ENCODE assay signal across 9 mouse cellular contexts in the genomic region with DNA sequence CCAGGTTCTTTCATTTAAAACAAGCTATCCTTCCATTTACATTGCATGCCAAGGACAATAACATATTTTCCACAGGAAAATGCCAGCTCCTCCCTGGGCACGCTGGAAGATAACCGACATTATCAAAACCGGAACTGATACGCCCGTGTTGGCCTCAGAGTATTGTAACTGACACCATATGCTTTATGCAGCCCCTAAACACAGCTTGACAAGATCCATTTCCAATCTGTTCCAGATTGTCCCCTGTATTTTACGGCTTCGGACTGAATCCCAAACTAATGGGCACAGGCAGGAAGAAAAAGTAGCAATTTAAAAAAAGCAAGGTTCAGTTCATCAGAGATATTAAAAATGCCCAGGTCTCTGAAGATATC.
DNase-seq lines count a peak whose midpoint lies in the region; ATAC-seq and TF ChIP-seq lines count a peak whose summit lies in the region.
"Had no signal": no experiment of that assay in that cellular context is flagged by ENCODE, and none has a peak within 500 bp of the region (broad histone marks: within the 10 kb centered on the region; RNA-seq: fewer than 3 reads in every experiment).

No protein-coding gene starts in this region.

- no peak for TF ChIP-seq CTCF in midbrain, postnatal 0 days (IDR thresholded peaks at IDR 0.05)

- WGBS in hindbrain, embryonic 14.5 days = 55% methylated on average over 7 of the region's 7 CpGs
- WGBS in hindbrain, embryonic 11.5 days = 64% methylated on average over 7 of the region's 7 CpGs
- 12% methylated on average over 7 of the region's 7 CpGs for WGBS in embryonic facial prominence, embryonic 13.5 days
- WGBS in midbrain, postnatal 0 days = 61% methylated on average over 7 of the region's 7 CpGs

- H3K4me1 ChIP-seq in hindbrain, embryonic 14.5 days (replicated peaks; ENCODE audit: control insufficient read depth, insufficient read depth, low read length) = 0 out of 2 replicates have a peak, but pooled peaks cover 8% of the 10 kb centered on the region
- H3K4me1 ChIP-seq in hindbrain, embryonic 11.5 days (replicated peaks; ENCODE audit: control insufficient read depth, insufficient read depth, low read length) = no peaks in the 10 kb centered on the region
- peaks cover 29% of the 10 kb centered on the region for H3K4me1 ChIP-seq in embryonic facial prominence, embryonic 13.5 days
- H3K4me1 ChIP-seq in midbrain, postnatal 0 days (ENCODE audit: insufficient read depth, low read length) = 0 out of 2 replicates have a peak, but pooled peaks cover 2% of the 10 kb centered on the region

- ATAC-seq in hindbrain, embryonic 14.5 days (ENCODE audit: low FRiP score) = peak; percentile 49; the same call in 1 of the 2 replicates
- no peak for ATAC-seq in hindbrain, embryonic 11.5 days (ENCODE audit: low FRiP score)
- no peak for ATAC-seq in embryonic facial prominence, embryonic 13.5 days (ENCODE audit: insufficient number of reproducible peaks, insufficient read depth, low FRiP score, low TSS enrichment, low read depth)
- 0 out of 2 replicates have a peak, but pooled peaks have one; percentile 7 for ATAC-seq in midbrain, postnatal 0 days (ENCODE audit: low FRiP score)

- no peaks in the 10 kb centered on the region for H3K27me3 ChIP-seq in hindbrain, embryonic 14.5 days (ENCODE audit: control insufficient read depth, insufficient read depth, low read length)
- H3K27me3 ChIP-seq in hindbrain, embryonic 11.5 days (ENCODE audit: control insufficient read depth, insufficient read depth, low read length) = no peaks in the 10 kb centered on the region
- H3K27me3 ChIP-seq in embryonic facial prominence, embryonic 13.5 days = no peaks in the 10 kb centered on the region
- no peaks in the 10 kb centered on the region for H3K27me3 ChIP-seq in midbrain, postnatal 0 days (ENCODE audit: insufficient read depth, low read length)

- DNase-seq in cerebellum, adult 8-10 months = peak; percentile 1
- DNase-seq in cerebellum, postnatal 4 days (ENCODE audit: low spot score in 2 of 2) = no peak
- DNase-seq in hindbrain, embryonic 14.5 days (ENCODE audit: low spot score) = peak; percentile 28
- no peak for DNase-seq in hindbrain, embryonic 11.5 days (ENCODE audit: low spot score)
- DNase-seq in midbrain, postnatal 0 days (ENCODE audit: low spot score) = peak; percentile 37
- DNase-seq in adrenal gland, postnatal 14 days = no peak
- no peak for DNase-seq in thymus, postnatal 10 days (ENCODE audit: low spot score in 2 of 2)

- H3K27ac ChIP-seq in hindbrain, embryonic 14.5 days = no peak overlapping the region
- H3K27ac ChIP-seq in hindbrain, embryonic 11.5 days (ENCODE audit: low read depth, low read length) = no peak overlapping the region
- H3K27ac ChIP-seq in embryonic facial prominence, embryonic 13.5 days = peak overlapping the region; percentile 39
- H3K27ac ChIP-seq in midbrain, postnatal 0 days (ENCODE audit: low read depth, low read length) = no peak overlapping the region
- H3K27ac ChIP-seq: kidney, postnatal 0 days had no signal

- no peaks in the 10 kb centered on the region for H3K9me3 ChIP-seq in hindbrain, embryonic 14.5 days (ENCODE audit: control insufficient read depth, low read length)
- no peaks in the 10 kb centered on the region for H3K9me3 ChIP-seq in hindbrain, embryonic 11.5 days (ENCODE audit: control insufficient read depth, low read length)
- no peaks in the 10 kb centered on the region for H3K9me3 ChIP-seq in embryonic facial prominence, embryonic 13.5 days
- H3K9me3 ChIP-seq in midbrain, postnatal 0 days (ENCODE audit: low read length) = no peaks in the 10 kb centered on the region

- peak overlapping the region; percentile 35 for H3K4me2 ChIP-seq in hindbrain, embryonic 14.5 days (replicated peaks)
- no peak overlapping the region for H3K4me2 ChIP-seq in hindbrain, embryonic 11.5 days (replicated peaks; ENCODE audit: low read depth, low read length)
- H3K4me2 ChIP-seq in embryonic facial prominence, embryonic 13.5 days = peak overlapping the region; percentile 46
- H3K4me2 ChIP-seq in midbrain, postnatal 0 days (ENCODE audit: low read depth, low read length, poor library complexity, severe bottlenecking) = peak overlapping the region; percentile 22; the same call in 1 of the 2 replicates

- no peak overlapping the region for H3K4me3 ChIP-seq in hindbrain, embryonic 14.5 days (replicated peaks; ENCODE audit: low read length)
- H3K4me3 ChIP-seq in hindbrain, embryonic 11.5 days (ENCODE audit: low read depth, low read length) = no peak overlapping the region
- no peak overlapping the region for H3K4me3 ChIP-seq in embryonic facial prominence, embryonic 13.5 days
- no peak overlapping the region for H3K4me3 ChIP-seq in midbrain, postnatal 0 days (ENCODE audit: low read depth, low read length)

- H3K9ac ChIP-seq in hindbrain, embryonic 14.5 days = no peak overlapping the region; the same call in 1 of the 2 replicates
- no peak overlapping the region for H3K9ac ChIP-seq in hindbrain, embryonic 11.5 days (ENCODE audit: low read depth, low read length)
- H3K9ac ChIP-seq in embryonic facial prominence, embryonic 13.5 days = no peak overlapping the region
- H3K9ac ChIP-seq in midbrain, postnatal 0 days (replicated peaks; ENCODE audit: low read length, poor library complexity, severe bottlenecking) = no peak overlapping the region

- H3K36me3 ChIP-seq in hindbrain, embryonic 14.5 days (replicated peaks; ENCODE audit: control insufficient read depth, insufficient read depth) = no peaks in the 10 kb centered on the region
- no peaks in the 10 kb centered on the region for H3K36me3 ChIP-seq in hindbrain, embryonic 11.5 days (ENCODE audit: control insufficient read depth, insufficient read depth, low read length)
- H3K36me3 ChIP-seq in embryonic facial prominence, embryonic 13.5 days = no peaks in the 10 kb centered on the region
- no peaks in the 10 kb centered on the region for H3K36me3 ChIP-seq in midbrain, postnatal 0 days (ENCODE audit: insufficient read depth, low read length)

Comparison
In these comparisons a context has a peak if more than half of its experiments do, and no peak if none do; other contexts are left out.
1. DNase-seq: peak in cerebellum, adult 8-10 months (single experiment), hindbrain, embryonic 14.5 days (single experiment) and midbrain, postnatal 0 days (single experiment); none in cerebellum, postnatal 4 days (0 of 2), hindbrain, embryonic 11.5 days (single experiment), adrenal gland, postnatal 14 days (single experiment) and thymus, postnatal 10 days (0 of 2).
2. ATAC-seq: peak in hindbrain, embryonic 14.5 days (single experiment) and midbrain, postnatal 0 days (single experiment); none in hindbrain, embryonic 11.5 days (single experiment) and embryonic facial prominence, embryonic 13.5 days (single experiment).